Mouse (Mus musculus): ENCODE results near the gene Fam178b.

DNA sequence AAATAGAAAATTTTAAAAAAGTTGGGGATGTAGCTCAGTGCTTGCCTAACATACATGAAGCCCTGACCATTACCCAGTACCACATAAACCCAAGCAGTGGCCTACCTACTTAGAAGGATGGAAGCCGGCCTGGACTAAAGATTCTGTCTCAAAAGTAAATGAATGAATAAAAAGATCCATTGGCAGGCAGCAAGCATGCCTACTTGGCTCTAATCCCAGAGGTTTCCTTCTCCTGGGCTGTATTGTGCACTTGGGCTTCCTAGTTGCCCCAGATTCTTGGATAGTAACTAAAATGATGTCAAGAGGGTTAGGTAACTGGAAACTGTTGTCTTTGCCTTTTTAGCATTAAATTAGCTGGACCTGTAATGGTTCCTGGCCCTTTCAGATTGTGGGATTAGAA is 169.7 kb downstream of the Fam178b start:
- TF ChIP-seq USF1 (IDR thresholded peaks at IDR 0.05; ENCODE audit: low read depth) (no peak), MAX (IDR thresholded peaks at IDR 0.05) (no peak), CTCF (IDR thresholded peaks at IDR 0.05; ENCODE audit: control insufficient read depth, insufficient read depth, insufficient read length) (no peak), FOSL1 (IDR thresholded peaks at IDR 0.05; ENCODE audit: insufficient read depth, low read length, poor library complexity, severe bottlenecking) (no peak), MYOG (IDR thresholded peaks at IDR 0.05; ENCODE audit: control insufficient read depth, extremely low read depth, insufficient read length) (no peak)

Data from C2C12 (cell line).